8 mouse cellular contexts compared by ENCODE assay signal in genomic region chr10:57795542-57795941, GRCm38 (mm10). TPM values are rescaled to one million over a fixed set of nuclear protein-coding genes. Genes with fewer than 3 reads are reported as not detected.
DNase-seq lines count a peak whose midpoint lies in the region; ATAC-seq and TF ChIP-seq lines count a peak whose summit lies in the region.

No protein-coding gene starts in this region.

- peak in 1 of 2 experiments; percentile 25 for DNase-seq in heart, adult 2 months
- no peak for DNase-seq in heart, adult 18-20 months
- DNase-seq in liver, embryonic 11.5 days (ENCODE audit: low spot score): no peak
- peak; percentile 1 to 6 for DNase-seq in natural killer cell, adult 2 months (ENCODE audit: low spot score in 2 of 2)
- DNase-seq in frontal cortex, adult 2 months (ENCODE audit: extremely low spot score in 1 of 2, low spot score in 1 of 2): no peak
- DNase-seq in gastrocnemius, postnatal 10 days: no peak

- no peak for TF ChIP-seq POLR2A in heart, adult 2 months (IDR thresholded peaks at IDR 0.05; ENCODE audit: insufficient read depth, low read depth, low read length)
- TF ChIP-seq POLR2A in bone marrow, adult 2 months (IDR thresholded peaks at IDR 0.05; ENCODE audit: borderline replicate concordance, control insufficient read depth, low read depth, low read length): no peak

- H3K9ac ChIP-seq in heart, adult 2 months (ENCODE audit: low read depth, low read length): peak overlapping the region; percentile 87; the same call in 1 of the 2 replicates
- no peak overlapping the region for H3K9ac ChIP-seq in hindbrain, embryonic 12.5 days
- peak overlapping the region; percentile 72; the same call in 1 of the 2 replicates for H3K9ac ChIP-seq in liver, embryonic 11.5 days (ENCODE audit: low read depth, low read length)

- H3K27ac ChIP-seq in heart, adult 2 months: peak overlapping the region; percentile 96
- H3K27ac ChIP-seq in bone marrow, adult 2 months (ENCODE audit: control insufficient read depth, insufficient read depth, low read depth, low read length, poor library complexity): peak overlapping the region; percentile 18; the same call in 1 of the 2 replicates
- no peak overlapping the region for H3K27ac ChIP-seq in hindbrain, embryonic 12.5 days
- no peak overlapping the region for H3K27ac ChIP-seq in liver, embryonic 11.5 days (ENCODE audit: low read depth, low read length)

- H3K9me3 ChIP-seq in hindbrain, embryonic 12.5 days (replicated peaks): peaks cover 16% of the 10 kb centered on the region
- no peaks in the 10 kb centered on the region for H3K9me3 ChIP-seq in liver, embryonic 11.5 days (ENCODE audit: control insufficient read depth, low read length)

- H3K79me2 ChIP-seq in heart, adult 2 months (replicated peaks; ENCODE audit: control insufficient read depth, insufficient read depth, low read length): no peaks in the 10 kb centered on the region

- intact Hi-C loops in heart, adult 2 months (cut with DNase I): loop anchor here (1.0 to 10.0 kb wide), 3 partner anchors 52 to 333 kb away; partner anchors contain the start of gene Hsf2

- peak overlapping the region; percentile 98 for H3K4me2 ChIP-seq in hindbrain, embryonic 12.5 days (replicated peaks)
- H3K4me2 ChIP-seq in liver, embryonic 11.5 days: peak overlapping the region; percentile 87

- peak overlapping the region; percentile 91 for H3K4me3 ChIP-seq in heart, adult 2 months
- peak overlapping the region; percentile 79 for H3K4me3 ChIP-seq in bone marrow, adult 2 months (replicated peaks; ENCODE audit: control insufficient read depth, low read depth, low read length)
- H3K4me3 ChIP-seq in hindbrain, embryonic 12.5 days: peak overlapping the region; percentile 59
- peak overlapping the region; percentile 61 for H3K4me3 ChIP-seq in liver, embryonic 11.5 days (ENCODE audit: low read depth, low read length)

- H3K36me3 ChIP-seq in heart, adult 2 months (ENCODE audit: control insufficient read depth, insufficient read depth, low read length): peaks cover 3% of the 10 kb centered on the region; the same call in 1 of the 2 replicates
- H3K36me3 ChIP-seq in hindbrain, embryonic 12.5 days: peaks cover 18% of the 10 kb centered on the region
- H3K36me3 ChIP-seq in liver, embryonic 11.5 days (ENCODE audit: control insufficient read depth, insufficient read depth, low read length): no peaks in the 10 kb centered on the region

- TF ChIP-seq EP300 in heart, adult 2 months (IDR thresholded peaks at IDR 0.05; ENCODE audit: insufficient read depth, low read depth, low read length): no peak

- no peak for TF ChIP-seq CTCF in heart, adult 2 months (IDR thresholded peaks at IDR 0.05)
- no peak for TF ChIP-seq CTCF in bone marrow, adult 2 months (IDR thresholded peaks at IDR 0.05; ENCODE audit: control insufficient read depth, insufficient read depth, low read length)

- ATAC-seq in hindbrain, embryonic 12.5 days (ENCODE audit: low FRiP score): no peak
- no peak for ATAC-seq in liver, embryonic 11.5 days (replicated peaks; ENCODE audit: low FRiP score)

- 20% methylated on average over 4 of the region's 4 CpGs for WGBS in heart, adult 2 months
- 2% methylated on average over 4 of the region's 4 CpGs for WGBS in bone marrow, adult 2 months
- WGBS in hindbrain, embryonic 12.5 days: 44% methylated on average over 4 of the region's 4 CpGs
- 44% methylated on average over 4 of the region's 4 CpGs for WGBS in liver, embryonic 11.5 days

- H3K27me3 ChIP-seq in heart, adult 2 months (ENCODE audit: control insufficient read depth, insufficient read depth, low read length): no peaks in the 10 kb centered on the region
- H3K27me3 ChIP-seq in hindbrain, embryonic 12.5 days: no peaks in the 10 kb centered on the region
- no peaks in the 10 kb centered on the region; the same call in 1 of the 2 replicates for H3K27me3 ChIP-seq in liver, embryonic 11.5 days (replicated peaks; ENCODE audit: control insufficient read depth, insufficient read depth, low read length)

- peaks cover 4% of the 10 kb centered on the region for H3K4me1 ChIP-seq in heart, adult 2 months (ENCODE audit: control insufficient read depth, insufficient read depth, low read length)
- peaks cover 2% of the 10 kb centered on the region; the same call in 1 of the 2 replicates for H3K4me1 ChIP-seq in bone marrow, adult 2 months (ENCODE audit: control insufficient read depth, insufficient read depth, low read length)
- peaks cover 16% of the 10 kb centered on the region for H3K4me1 ChIP-seq in hindbrain, embryonic 12.5 days
- peaks cover 8% of the 10 kb centered on the region for H3K4me1 ChIP-seq in liver, embryonic 11.5 days (replicated peaks; ENCODE audit: control insufficient read depth, insufficient read depth, low read length)

RNA-seq across cellular contexts. Expression of gene Smpdl3a, which starts 1.4 kb away (rescaled TPM):
- total RNA-seq in heart, adult 2 months (2021): 10 to 100 TPM; 56.5 to 67.1 TPM
- 76.9 and 104 TPM in 2 replicates for polyA plus RNA-seq in heart, adult 2 months (2012; rRNA removed)
- 10 to 100 TPM; 56.2 to 66.5 TPM for total RNA-seq in heart, adult 18-20 months (2021)
- polyA plus RNA-seq in bone marrow, adult 2 months (2011; ENCODE audit: insufficient read depth, insufficient read length, low replicate concordance, missing spikeins): 9.1 and 13.2 TPM in 2 replicates
- 13.3 and 17.1 TPM in 2 replicates for polyA plus RNA-seq in hindbrain, embryonic 12.5 days (2016; fragmentation: Nextera tagmentation; extraction: Ambion mirVana)
- 9.0 and 13.4 TPM in 2 replicates for polyA plus RNA-seq in liver, embryonic 11.5 days (2014; fragmentation: Nextera tagmentation; extraction: Ambion mirVana)
- polyA plus RNA-seq in frontal cortex, adult 2 months (2012; rRNA removed): 42.2 and 48.2 TPM in 2 replicates
- total RNA-seq in gastrocnemius, postnatal 10 days (2021): 10 to 100 TPM; 17.2 to 17.5 TPM

RNA-seq across cellular contexts. Expression of gene Fabp7, which starts 10.9 kb away (rescaled TPM):
- under 1 TPM; 0.59 to 0.73 TPM for total RNA-seq in heart, adult 2 months (2021)
- polyA plus RNA-seq in heart, adult 2 months (2012; rRNA removed): 0.74 and 1.4 TPM in 2 replicates
- 1 to 10 TPM in 1 of 2 experiments, under 1 TPM in 1; 0.36 to 1.0 TPM for total RNA-seq in heart, adult 18-20 months (2021)
- 1.8 TPM in 1 of 2 replicates, not detected in the other for polyA plus RNA-seq in bone marrow, adult 2 months (2011; ENCODE audit: insufficient read depth, insufficient read length, low replicate concordance, missing spikeins)
- polyA plus RNA-seq in hindbrain, embryonic 12.5 days (2016; fragmentation: Nextera tagmentation; extraction: Ambion mirVana): 1,425 and 1,599 TPM in 2 replicates
- 1.9 and 2.8 TPM in 2 replicates for polyA plus RNA-seq in liver, embryonic 11.5 days (2014; fragmentation: Nextera tagmentation; extraction: Ambion mirVana)
- polyA plus RNA-seq in frontal cortex, adult 2 months (2012; rRNA removed): 471 and 572 TPM in 2 replicates
- total RNA-seq in gastrocnemius, postnatal 10 days (2021): 1 to 10 TPM; 1.6 to 1.8 TPM

Comparison
In these comparisons a context has a peak if more than half of its experiments do, and no peak if none do; other contexts are left out.
1. DNase-seq: peak in natural killer cell, adult 2 months (2 of 2); none in heart, adult 18-20 months (0 of 2), liver, embryonic 11.5 days (single experiment), frontal cortex, adult 2 months (0 of 2) and gastrocnemius, postnatal 10 days (single experiment).
2. H3K27ac ChIP-seq: peak in heart, adult 2 months (single experiment) and bone marrow, adult 2 months (single experiment); none in hindbrain, embryonic 12.5 days (single experiment) and liver, embryonic 11.5 days (single experiment).
3. RNA of gene Fabp7, which starts 10.9 kb away (polyA plus RNA-seq): 1,425 to 1,599 TPM in hindbrain, embryonic 12.5 days and 471 to 572 TPM in frontal cortex, adult 2 months; 1.9 to 2.8 TPM in liver, embryonic 11.5 days, 1.8 TPM in bone marrow, adult 2 months and 0.74 to 1.4 TPM in heart, adult 2 months; every median in the first group is over 100 times any median in the second.
4. Peak in every context shown above with its lines, with median percentiles within 50 percentile points of each other: H3K4me3 ChIP-seq.